Mouse (Mus musculus) megakaryocyte, embryonic 14.5 days (primary cell): Measurements from ENCODE around the gene Fig4.

ENCODE experiments used
- FLI1 ChIP-seq: IDR thresholded peaks from 2 replicates; pipeline ENCODE4 v1.6.1; 2012; ENCODE audit warnings: low read length, inconsistent platforms, mixed read lengths
- GATA1 ChIP-seq: IDR thresholded peaks from 3 replicates; pipeline ENCODE4 v1.6.1; 2012; ENCODE audit warnings: mixed read lengths, low read length, inconsistent platforms, borderline replicate concordance

- TF ChIP-seq GATA1: no peak
- TF ChIP-seq FLI1: no peak
These were observed 89.0 kb downstream of the Fig4 start for GRCm38 (mm10) chr10:41214083-41214482.
